Mouse (Mus musculus): Measurements from ENCODE around the gene Dnajb5.

Dnajb5 gene

DNA sequence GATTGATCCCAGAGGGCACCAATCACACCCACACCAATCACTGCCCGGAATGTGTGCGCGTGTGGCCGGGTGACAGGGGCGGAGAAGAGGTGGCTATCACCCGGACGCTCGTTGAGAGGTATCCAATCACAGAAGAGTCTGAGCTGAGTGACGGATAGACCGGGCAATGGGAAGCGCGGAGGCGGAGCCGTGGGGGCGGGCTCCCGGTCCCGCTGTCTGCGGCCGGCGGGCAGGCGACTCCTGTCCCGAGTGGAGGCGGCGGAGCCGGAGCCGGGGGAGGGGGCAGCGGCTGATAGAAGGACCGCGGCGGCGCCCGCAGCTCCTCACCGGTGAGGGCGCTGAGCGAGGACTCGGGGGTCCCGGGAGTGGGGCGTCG, at the start of gene Dnajb5:
Gene Dnajb5 (plus strand): TSS at position 139 of the 376 bp plus-strand sequence.
- peak; percentile 94 for DNase-seq

DNA sequence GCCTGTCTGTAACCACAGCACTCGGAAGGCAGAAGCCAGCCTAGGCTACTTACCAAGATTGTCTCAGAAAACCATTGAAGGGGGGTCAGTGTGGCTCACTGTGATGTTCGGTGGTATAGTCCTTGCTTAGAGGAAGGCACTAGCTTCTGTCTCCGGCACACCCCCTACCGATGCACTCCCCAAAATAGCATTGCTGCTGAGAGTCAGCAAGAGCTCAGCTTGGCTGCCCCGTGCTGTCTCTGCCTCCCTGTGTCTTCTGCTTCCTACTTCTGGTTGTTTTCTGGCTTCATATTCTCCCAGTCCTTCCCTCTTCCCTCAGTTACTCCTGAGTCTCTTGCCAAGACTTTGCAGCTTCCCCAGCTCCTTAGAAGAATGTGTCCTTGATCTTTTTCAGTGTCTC, 48.7 kb upstream of the Dnajb5 start:
- no peak for DNase-seq

DNA sequence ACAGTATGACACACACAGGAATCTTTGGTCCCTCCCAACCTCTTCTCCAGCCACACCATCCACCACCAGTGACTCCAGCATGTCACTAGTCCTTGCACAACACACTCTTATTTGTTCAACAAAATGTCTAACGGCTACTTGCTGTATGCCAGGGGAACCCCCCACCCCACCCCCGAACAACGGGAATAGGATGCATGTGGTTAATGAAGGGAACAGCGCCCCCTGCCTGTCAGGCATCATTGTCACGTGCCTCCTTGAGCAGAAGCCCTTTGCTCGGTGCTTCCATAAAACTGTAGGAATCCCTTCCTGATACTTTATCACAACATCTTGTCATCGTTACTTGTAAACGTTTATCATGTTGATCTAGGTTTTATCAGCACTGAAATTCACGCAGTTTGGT, 47.4 kb upstream of the Dnajb5 start:
- DNase-seq, result peak; percentile 10

DNA sequence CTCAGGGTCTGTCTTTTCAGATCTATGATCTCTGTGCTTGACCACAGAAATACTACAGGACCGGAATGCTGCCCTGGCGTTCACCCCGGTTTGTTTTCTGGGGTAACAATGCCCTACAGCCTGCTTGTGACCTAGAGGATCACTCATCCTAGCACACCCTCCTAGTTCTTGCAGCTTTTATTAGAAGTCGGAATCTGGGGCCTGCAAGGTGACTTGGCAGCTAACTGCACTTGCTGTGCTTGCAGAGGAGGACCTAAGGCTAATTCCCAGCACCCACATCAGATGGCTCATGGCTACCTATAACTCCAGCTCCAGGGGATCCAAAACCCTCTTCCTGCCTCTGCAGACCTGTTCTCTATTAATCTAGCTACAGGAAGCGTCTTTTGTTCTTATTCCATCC, 46.9 kb upstream of the Dnajb5 start:
- DNase-seq, result no peak

DNA sequence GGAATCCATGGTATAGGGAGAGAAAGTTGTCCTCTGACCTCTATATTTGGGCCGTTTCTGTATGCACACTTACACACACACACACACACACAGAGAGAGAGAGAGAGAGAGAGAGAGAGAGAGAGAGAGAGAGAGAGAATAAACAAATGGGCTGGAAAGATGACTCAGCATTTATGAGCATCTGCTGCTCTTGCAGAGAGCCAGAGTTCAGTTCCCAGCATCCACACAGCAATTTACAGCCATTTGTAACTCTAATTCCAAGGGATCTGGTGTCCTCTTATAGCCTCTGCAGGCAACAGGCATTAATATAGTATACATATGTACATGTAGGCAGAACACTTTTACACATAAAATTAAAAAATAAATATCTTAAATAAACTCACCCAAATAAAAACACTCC, 45.7 kb upstream of the Dnajb5 start:
- no peak for DNase-seq

- DNase-seq, result no peak
Observed at GRCm38 (mm10) chr4:42904523-42904922, 45.1 kb upstream of the Dnajb5 start.

DNA sequence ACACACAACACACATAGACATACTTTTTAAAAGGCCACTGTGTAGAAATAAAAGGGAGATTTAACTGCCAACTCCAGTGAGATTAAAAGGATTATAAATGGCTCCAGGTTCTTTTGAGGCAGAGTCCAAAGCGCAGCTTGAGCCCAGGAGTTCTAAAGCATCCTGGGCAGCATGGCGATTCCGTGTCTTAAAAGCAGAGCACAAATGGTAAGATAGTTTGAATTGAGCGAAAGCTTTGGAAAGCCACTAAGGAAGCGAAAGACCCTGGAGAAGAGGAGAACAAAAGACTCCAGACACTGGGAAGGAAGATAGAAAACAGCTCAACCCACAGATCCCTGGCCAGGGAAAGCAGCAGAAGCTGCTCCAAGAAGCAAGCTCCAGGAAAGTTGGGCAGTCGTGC, 44.6 kb upstream of the Dnajb5 start:
- no peak for DNase-seq

DNA sequence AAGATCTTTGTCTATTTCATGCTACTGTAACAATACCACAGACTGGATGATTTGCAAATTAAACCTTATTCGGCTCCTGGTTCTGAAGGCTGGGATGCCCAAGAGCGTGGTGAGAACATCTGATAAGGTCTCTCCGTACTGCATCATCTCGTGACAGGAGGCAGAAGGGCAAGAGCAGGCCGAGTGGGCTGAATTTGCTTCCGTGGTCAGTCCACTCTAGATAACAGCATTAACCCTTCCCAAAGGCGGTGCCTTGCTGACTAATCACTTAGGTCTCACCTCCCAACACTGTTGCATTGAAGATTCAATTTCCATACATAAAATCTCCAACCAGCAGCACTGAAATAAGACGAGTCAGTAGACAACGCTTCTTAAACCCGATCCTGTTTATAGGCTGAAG, 36.2 kb upstream of the Dnajb5 start:
- no peak for DNase-seq

- no peak for DNase-seq
Observed at GRCm38 (mm10) chr4:42915311-42915710, 34.3 kb upstream of the Dnajb5 start.

DNA sequence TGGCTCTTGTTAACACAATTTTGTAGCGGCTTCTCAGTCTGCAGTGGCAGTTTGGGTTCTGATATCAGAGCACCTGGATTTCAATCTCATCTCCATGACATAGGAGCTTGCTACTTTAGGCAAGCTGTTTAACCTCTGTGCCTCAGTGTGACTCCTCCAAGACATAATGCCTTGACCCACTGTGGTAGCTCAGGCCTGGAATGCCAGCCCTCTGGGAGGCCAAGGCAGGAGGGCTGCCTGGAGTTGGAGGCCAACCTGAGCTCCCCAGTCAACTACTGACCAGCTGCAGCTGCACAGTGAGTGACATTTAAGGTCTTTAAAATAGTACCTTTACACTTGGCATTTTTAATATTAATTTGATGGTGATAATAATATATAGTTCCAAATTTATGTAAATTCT, 33.6 kb upstream of the Dnajb5 start:
- no peak for DNase-seq

DNA sequence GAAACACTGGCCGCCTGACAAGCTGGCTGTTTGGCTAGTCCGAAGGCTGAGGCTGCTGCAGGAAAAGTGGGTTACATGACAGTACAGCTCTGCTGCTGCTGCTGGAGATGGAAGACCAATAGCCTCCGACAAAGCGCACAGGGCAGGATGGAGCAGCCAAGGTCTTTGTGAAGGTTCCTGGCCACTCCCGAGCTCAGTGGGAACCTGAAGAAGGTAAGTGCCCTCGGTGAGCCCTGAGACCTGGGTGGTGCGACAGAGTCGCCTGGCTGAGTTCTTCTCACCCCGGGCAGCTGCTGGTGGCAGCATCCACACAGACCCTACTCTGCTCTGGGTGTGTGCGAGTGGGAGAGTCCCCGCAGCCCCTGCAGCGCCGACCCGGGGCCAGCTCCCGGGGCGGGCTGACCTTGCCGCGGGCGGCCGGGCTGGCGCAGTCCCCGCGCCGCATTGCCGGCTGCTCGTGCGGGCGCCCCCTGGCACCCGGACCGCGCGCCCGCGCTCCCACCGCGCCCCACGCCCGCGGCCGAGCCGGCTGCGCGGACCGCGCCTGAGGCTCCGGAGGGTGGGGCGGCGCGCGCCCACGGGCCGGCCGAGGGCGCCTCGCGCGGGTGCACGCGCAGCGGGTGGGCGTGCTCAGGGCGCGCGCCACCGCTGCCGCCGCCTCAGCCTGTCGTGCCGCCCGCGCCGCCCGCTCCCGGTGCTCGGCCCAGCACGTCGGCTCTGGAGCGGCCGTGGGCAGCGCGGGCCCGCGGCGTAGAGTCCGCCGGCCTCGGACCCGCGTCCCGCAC, 32.8 kb upstream of the Dnajb5 start, which contains the start of gene Phf24:
Gene Phf24 (plus strand): TSS at position 44 of the 785 bp plus-strand sequence.
- DNase-seq, result no peak

DNA sequence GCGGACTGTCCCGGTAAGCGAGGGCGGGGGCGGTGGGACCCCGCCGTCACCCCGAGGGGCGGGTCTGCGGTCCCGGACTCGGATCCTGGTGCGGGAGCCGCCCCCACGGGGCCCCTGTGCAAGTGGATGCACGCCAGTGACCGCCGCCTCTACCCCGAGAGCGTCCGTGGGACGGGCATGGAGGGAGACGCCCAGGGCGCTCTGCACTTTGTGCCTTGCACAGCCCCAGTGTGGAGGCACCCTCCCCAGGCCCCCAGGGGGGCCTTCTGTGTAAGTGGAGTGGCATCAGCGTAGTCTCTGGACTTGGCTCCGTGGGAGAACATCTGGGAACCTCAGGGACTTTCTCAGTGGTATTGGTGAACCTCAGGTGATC, 32.2 kb upstream of the Dnajb5 start:
- peak; percentile 13 for DNase-seq

GRCm38 (mm10) chr4:42920726-42921125, 28.9 kb upstream of the Dnajb5 start:
- DNase-seq, result no peak

GRCm38 (mm10) chr4:42921536-42921935, 28.1 kb upstream of the Dnajb5 start:
- DNase-seq, result no peak

- DNase-seq, result no peak
Observed at GRCm38 (mm10) chr4:42922056-42922455, 27.6 kb upstream of the Dnajb5 start.

DNA sequence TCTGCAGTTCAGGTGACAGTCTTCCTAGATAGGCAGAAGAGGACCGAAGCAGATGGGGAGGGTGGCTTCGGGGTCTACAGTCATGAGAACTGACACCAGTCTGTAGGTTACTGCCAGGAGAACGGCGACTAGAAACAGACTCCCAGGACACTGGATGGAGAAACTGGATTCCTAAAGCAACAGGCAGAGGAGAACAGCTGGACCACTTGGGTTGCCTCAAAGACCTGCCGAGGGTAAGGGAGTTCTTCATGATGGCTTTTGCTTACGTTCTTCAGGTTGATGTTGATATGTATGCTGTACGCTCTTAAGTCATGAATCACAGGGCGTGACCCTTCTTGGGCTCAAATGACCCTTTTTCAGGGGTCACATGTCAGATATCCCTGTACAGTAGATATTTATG, 27.2 kb upstream of the Dnajb5 start:
- DNase-seq, result no peak

DNA sequence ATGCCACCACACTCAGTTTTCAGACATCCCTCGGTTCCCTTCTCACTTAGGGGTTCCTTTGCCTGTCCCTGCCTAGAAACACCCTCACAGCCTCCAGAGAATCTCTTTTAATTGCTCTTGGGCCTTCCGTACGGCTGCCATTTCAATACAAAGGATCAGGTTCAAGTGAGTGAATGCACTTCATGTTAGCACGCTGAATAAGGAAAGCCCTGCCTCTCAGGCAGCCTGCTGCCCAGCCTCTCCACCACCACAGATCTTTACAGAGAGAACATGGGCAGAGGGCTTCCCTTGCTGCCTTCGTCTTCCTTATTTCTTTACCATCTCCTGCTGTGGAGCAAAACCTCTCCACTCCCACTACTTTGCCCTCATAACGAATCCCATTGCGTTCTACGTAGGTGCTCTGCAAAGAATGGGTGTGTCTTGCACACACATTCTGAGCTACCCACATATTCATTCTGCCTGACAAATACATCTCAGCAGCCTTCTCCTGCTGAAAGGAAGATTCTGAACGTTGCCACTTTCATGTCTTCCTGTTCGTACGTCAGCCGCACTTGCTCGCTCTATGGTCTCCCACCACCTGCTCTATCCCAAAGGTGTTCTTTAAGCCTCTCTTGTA, 25.4 kb upstream of the Dnajb5 start:
- no peak for DNase-seq

DNA sequence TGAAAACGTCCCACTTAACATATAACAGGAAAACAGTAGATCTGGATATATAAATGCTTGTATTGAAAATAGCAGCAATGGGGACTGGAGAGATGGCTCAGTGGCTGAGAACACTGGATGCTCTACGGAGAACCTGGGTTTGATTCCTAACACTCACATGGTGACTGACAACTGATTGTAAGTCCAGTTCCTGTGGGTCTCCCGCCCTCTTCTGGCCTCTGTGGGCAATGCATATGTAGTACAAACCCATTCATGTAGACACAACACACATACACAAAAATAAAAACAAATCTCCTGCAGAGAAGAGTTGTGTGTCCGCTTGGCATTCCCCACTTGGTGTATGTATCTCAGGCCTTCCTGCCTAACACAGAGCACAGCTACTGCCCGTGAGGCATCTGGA, 21.4 kb upstream of the Dnajb5 start:
- DNase-seq, result no peak

GRCm38 (mm10) chr4:42928952-42929351, 20.7 kb upstream of the Dnajb5 start:
- no peak for DNase-seq

DNA sequence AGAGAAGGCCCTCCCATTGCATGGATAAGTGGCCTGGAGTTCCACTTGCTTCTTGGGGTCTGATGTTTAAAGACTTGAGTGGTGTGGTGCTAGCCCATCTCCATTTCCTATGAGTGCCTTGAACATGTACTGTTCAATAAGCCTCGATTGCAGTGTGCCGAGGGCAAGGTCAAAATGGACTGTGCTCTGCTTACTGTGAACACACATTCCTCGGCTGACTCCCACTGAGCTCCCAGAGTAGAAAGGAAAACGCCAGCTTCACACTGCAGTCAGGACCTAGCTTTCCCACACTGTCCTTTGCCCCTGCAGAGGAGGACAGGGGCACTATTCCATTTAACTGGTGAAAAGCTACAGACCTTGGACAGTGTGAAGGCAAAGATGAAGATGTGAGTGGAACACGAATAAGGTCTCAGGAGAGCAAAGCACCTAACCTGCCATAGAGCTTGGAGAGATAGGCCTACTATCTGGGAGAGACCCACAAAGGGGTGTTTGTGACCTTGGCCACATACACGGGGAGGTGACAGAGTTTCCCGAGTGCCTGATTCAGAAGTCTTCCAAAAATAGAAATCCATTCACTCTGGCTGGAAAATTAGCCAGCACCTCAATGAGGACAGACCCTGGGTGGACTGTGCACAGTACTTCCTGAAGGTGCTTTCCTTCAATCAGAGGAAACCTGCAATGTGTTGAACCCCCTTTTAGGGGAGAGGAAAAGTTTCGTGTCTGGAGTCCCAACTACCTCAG, 17.2 kb upstream of the Dnajb5 start:
- DNase-seq, result no peak

- peak; percentile 34 for DNase-seq
Observed at GRCm38 (mm10) chr4:42933630-42934029, 16.0 kb upstream of the Dnajb5 start.

- no peak for DNase-seq
Observed at GRCm38 (mm10) chr4:42941396-42941795, 8.2 kb upstream of the Dnajb5 start.

DNA sequence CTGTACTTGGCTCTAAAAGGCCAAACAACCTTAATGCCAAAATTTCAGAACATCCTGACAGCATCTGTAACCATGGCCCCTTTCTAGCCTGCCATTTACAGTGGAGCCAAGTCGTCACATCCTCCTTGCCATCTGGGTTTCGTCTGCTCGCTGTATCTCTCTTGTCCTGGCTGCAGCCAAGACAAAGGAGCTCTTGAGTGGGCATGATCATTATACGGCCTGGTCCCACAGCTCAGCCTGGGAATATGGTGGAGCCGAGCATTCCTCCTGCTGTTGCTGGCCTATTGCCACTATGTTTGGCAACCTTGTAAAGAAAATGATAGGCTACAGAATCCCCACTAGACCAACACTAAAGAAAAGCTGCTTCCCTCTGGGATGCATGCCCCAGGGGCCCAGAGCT, 6.3 kb upstream of the Dnajb5 start:
- no peak for DNase-seq

DNA sequence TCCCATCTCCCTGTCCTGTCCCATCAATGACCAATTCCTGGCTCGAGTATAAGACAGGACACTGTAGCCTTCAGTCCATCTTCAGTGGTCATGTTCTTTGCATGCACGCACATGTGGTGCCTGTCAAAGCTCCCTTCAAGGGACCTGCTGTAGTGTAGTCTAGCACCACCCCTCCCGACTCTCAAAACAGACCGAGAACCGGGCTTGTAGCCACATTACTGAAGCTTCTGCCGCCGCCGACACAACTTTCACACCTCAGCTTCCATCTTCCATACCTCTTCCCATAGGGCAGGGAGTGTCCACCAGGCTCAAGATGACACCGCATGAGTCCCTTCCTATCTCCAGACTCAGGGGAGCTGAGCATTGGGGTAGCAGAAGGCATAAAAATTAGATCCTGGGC, 5.4 kb upstream of the Dnajb5 start:
- no peak for DNase-seq

Measured in thymus, postnatal 14 days (tissue).